Mouse (Mus musculus) ovary, adult 18-20 months (tissue): ENCODE measurements around the gene Sipa1l3.

Experiments used
- DNase-seq: peaks from one replicate; pipeline ENCODE4 v3.0.0; 2022; ENCODE audit warnings: low spot score, mixed read lengths

Gene Sipa1l3

GRCm38 (mm10) chr7:29480183-29480582, 38.3 kb downstream of the Sipa1l3 start:
- DNase-seq = no peak

GRCm38 (mm10) chr7:29475005-29475404, 43.4 kb downstream of the Sipa1l3 start:
- no peak for DNase-seq

- DNase-seq = peak; percentile 60
Observed at GRCm38 (mm10) chr7:29471309-29471708, 47.1 kb downstream of the Sipa1l3 start.

GRCm38 (mm10) chr7:29469602-29470344, 48.7 kb downstream of the Sipa1l3 start:
- DNase-seq = no peak

GRCm38 (mm10) chr7:29468593-29468992, 49.8 kb downstream of the Sipa1l3 start:
- DNase-seq = no peak

- DNase-seq = no peak
Observed at GRCm38 (mm10) chr7:29466585-29466984, 51.9 kb downstream of the Sipa1l3 start.

- no peak for DNase-seq
Observed at GRCm38 (mm10) chr7:29465736-29466135, 52.7 kb downstream of the Sipa1l3 start.

- DNase-seq = no peak
Observed at GRCm38 (mm10) chr7:29462820-29463219, 55.6 kb downstream of the Sipa1l3 start.

GRCm38 (mm10) chr7:29462178-29462577, 56.3 kb downstream of the Sipa1l3 start:
- DNase-seq = no peak

GRCm38 (mm10) chr7:29461557-29461956, 56.9 kb downstream of the Sipa1l3 start:
- no peak for DNase-seq

- DNase-seq = no peak
Observed at GRCm38 (mm10) chr7:29458889-29459740, 59.3 kb downstream of the Sipa1l3 start.

- DNase-seq = no peak
Observed at GRCm38 (mm10) chr7:29457772-29458171, 60.7 kb downstream of the Sipa1l3 start.

- DNase-seq = no peak
Observed at GRCm38 (mm10) chr7:29456716-29457115, 61.7 kb downstream of the Sipa1l3 start.

- DNase-seq = no peak
Observed at GRCm38 (mm10) chr7:29455591-29455990, 62.9 kb downstream of the Sipa1l3 start.

- no peak for DNase-seq
Observed at GRCm38 (mm10) chr7:29454965-29455364, 63.5 kb downstream of the Sipa1l3 start.

GRCm38 (mm10) chr7:29452991-29453741, 65.3 kb downstream of the Sipa1l3 start:
- peak; percentile 40 for DNase-seq

- no peak for DNase-seq
Observed at GRCm38 (mm10) chr7:29452381-29452780, 66.1 kb downstream of the Sipa1l3 start.

GRCm38 (mm10) chr7:29450175-29450574, 68.3 kb downstream of the Sipa1l3 start:
- no peak for DNase-seq

GRCm38 (mm10) chr7:29448830-29449229, 69.6 kb downstream of the Sipa1l3 start:
- no peak for DNase-seq

- DNase-seq = no peak
Observed at GRCm38 (mm10) chr7:29447147-29447829, 71.2 kb downstream of the Sipa1l3 start.

GRCm38 (mm10) chr7:29446156-29446555, 72.3 kb downstream of the Sipa1l3 start:
- DNase-seq = no peak

- no peak for DNase-seq
Observed at GRCm38 (mm10) chr7:29444527-29444926, 73.9 kb downstream of the Sipa1l3 start.
